Mouse (Mus musculus) limb, embryonic 11.5 days (tissue): Measurements from ENCODE around the gene Mfn1. TPM values are rescaled to one million over a fixed set of nuclear protein-coding genes. Genes with fewer than 3 reads are reported as not detected.

Source experiments
- ATAC-seq: fragments of 200-750 bp; cut with Nextera tagmentation; 2 replicates; pipeline ENCODE4 v1.8.0; 2017; ENCODE audit warnings: low read depth; ENCODE audit not compliant: insufficient number of reproducible peaks, low FRiP score, low TSS enrichment
- DNase-seq: peaks from one replicate; pipeline ENCODE4 v3.0.0-alpha.2; 2015; ENCODE audit warnings: low spot score
- H3K27ac ChIP-seq: fragments of 300-500 bp; sonication (generic); replicated peaks from 2 replicates; pipeline ENCODE4 v1.5.1; 2014; ENCODE audit warnings: low read depth, mild to moderate bottlenecking, low read length
- H3K27me3 ChIP-seq: fragments of 300-500 bp; sonication (generic); 2 replicates; pipeline ENCODE4 v1.6.1; 2014; ENCODE audit warnings: mild to moderate bottlenecking, low read length, mixed read lengths; ENCODE audit not compliant: control insufficient read depth, insufficient read depth
- H3K36me3 ChIP-seq: fragments of 300-500 bp; sonication (generic); 2 replicates; pipeline ENCODE4 v1.6.1; 2014; ENCODE audit warnings: mild to moderate bottlenecking, low read length, moderate library complexity, mixed read lengths; ENCODE audit not compliant: control insufficient read depth, insufficient read depth
- H3K4me1 ChIP-seq: fragments of 300-500 bp; sonication (generic); 2 replicates; pipeline ENCODE4 v1.6.1; 2014; ENCODE audit warnings: low read length, mixed read lengths; ENCODE audit not compliant: control insufficient read depth, insufficient read depth
- H3K4me2 ChIP-seq: fragments of 300-500 bp; sonication (generic); 2 replicates; pipeline ENCODE4 v1.6.1; 2014; ENCODE audit warnings: low read depth, mild to moderate bottlenecking, moderate library complexity; ENCODE audit not compliant: severe bottlenecking
- H3K4me3 ChIP-seq: fragments of 300-500 bp; sonication (generic); 2 replicates; pipeline ENCODE4 v1.5.1; 2014; ENCODE audit warnings: low read depth, low read length
- H3K9ac ChIP-seq: fragments of 300-500 bp; sonication (generic); 2 replicates; pipeline ENCODE4 v1.6.1; 2014; ENCODE audit warnings: mild to moderate bottlenecking, low read length
- H3K9me3 ChIP-seq: fragments of 300-500 bp; sonication (generic); 2 replicates; pipeline ENCODE4 v1.6.1; 2016; ENCODE audit warnings: low read length; ENCODE audit not compliant: control insufficient read depth
- WGBS: fragments of 180-500 bp; shearing (Covaris S2); extraction: QIAGEN DNeasy Blood & Tissue Kit; methylation state at CpG from one replicate; pipeline ENCODE4 v1.1.7; 2014; 5-methylcytosine and 5-hydroxymethylcytosine counted together
- polyA plus RNA-seq: library from polyadenylated mRNA; unstranded; fragments of >200 nt; fragmentation: Nextera tagmentation; extraction: Ambion mirVana; gene quantifications from 2 replicates; pipeline ENCODE4 v1.2.1, GENCODE M21; 2014

The Mfn1 gene
- polyA plus RNA-seq, 1 experiment from 2014 or later = 28.3 TPM

- Histone ChIP-seq H3K36me3 (0 out of 2 replicates have a peak, but pooled peaks cover 2% of the 10 kb centered on the region), H3K27ac (no peak overlapping the region), H3K4me2 (peak overlapping the region; percentile 60), H3K4me1 (no peaks in the 10 kb centered on the region), H3K27me3 (no peaks in the 10 kb centered on the region), H3K9ac (no peak overlapping the region; the same call in 1 of the 2 replicates), H3K9me3 (no peaks in the 10 kb centered on the region), H3K4me3 (peak overlapping the region; percentile 83)
- 14% methylated on average over 5 of the region's 5 CpGs for WGBS
- ATAC-seq (no peak), DNase-seq (no peak)
Observed at GRCm38 (mm10) chr3:32530041-32530440, 776 bp downstream of the Mfn1 start.

- Histone ChIP-seq H3K27me3 (no peaks in the 10 kb centered on the region), H3K9me3 (no peaks in the 10 kb centered on the region), H3K4me2 (no peak overlapping the region), H3K4me1 (no peaks in the 10 kb centered on the region), H3K27ac (no peak overlapping the region), H3K36me3 (no peaks in the 10 kb centered on the region; the same call in 1 of the 2 replicates), H3K4me3 (no peak overlapping the region), H3K9ac (no peak overlapping the region)
- ATAC-seq = no peak
- WGBS = 71% methylated on average over 1 of the region's 1 CpGs
- no peak for DNase-seq
Observed at GRCm38 (mm10) chr3:32535692-32536091, 6.4 kb downstream of the Mfn1 start.

- Histone ChIP-seq H3K9me3 (no peaks in the 10 kb centered on the region), H3K36me3 (no peaks in the 10 kb centered on the region; the same call in 1 of the 2 replicates), H3K4me3 (no peak overlapping the region), H3K4me2 (no peak overlapping the region), H3K27me3 (no peaks in the 10 kb centered on the region), H3K9ac (no peak overlapping the region), H3K27ac (no peak overlapping the region), H3K4me1 (no peaks in the 10 kb centered on the region)
- WGBS = 88% methylated on average over 1 of the region's 1 CpGs
- ATAC-seq (no peak), DNase-seq (no peak)
Observed at GRCm38 (mm10) chr3:32537556-32537955, 8.3 kb downstream of the Mfn1 start.

- Histone ChIP-seq H3K27me3 (no peaks in the 10 kb centered on the region), H3K9me3 (no peaks in the 10 kb centered on the region), H3K27ac (no peak overlapping the region), H3K4me3 (no peak overlapping the region), H3K4me1 (no peaks in the 10 kb centered on the region), H3K4me2 (no peak overlapping the region), H3K36me3 (no peaks in the 10 kb centered on the region; the same call in 1 of the 2 replicates), H3K9ac (no peak overlapping the region)
- WGBS = 89% methylated on average over 5 of the region's 5 CpGs
- DNase-seq = no peak
- no peak for ATAC-seq
Observed at GRCm38 (mm10) chr3:32538091-32538490, 8.8 kb downstream of the Mfn1 start.

- 100% methylated on average over 1 of the region's 1 CpGs for WGBS
- no peaks in the 10 kb centered on the region for H3K27me3 ChIP-seq
- H3K4me2 ChIP-seq = no peak overlapping the region
- DNase-seq (no peak), ATAC-seq (no peak)
- H3K4me3 ChIP-seq = no peak overlapping the region
- no peaks in the 10 kb centered on the region for H3K9me3 ChIP-seq
- no peak overlapping the region for H3K27ac ChIP-seq
- H3K4me1 ChIP-seq = no peaks in the 10 kb centered on the region
- H3K36me3 ChIP-seq = no peaks in the 10 kb centered on the region; the same call in 1 of the 2 replicates
- H3K9ac ChIP-seq = no peak overlapping the region
Observed at GRCm38 (mm10) chr3:32553061-32553460, 23.8 kb downstream of the Mfn1 start.

GRCm38 (mm10) chr3:32563401-32563800 lies 34.1 kb downstream of the Mfn1 start:
- Histone ChIP-seq H3K9me3 (no peaks in the 10 kb centered on the region), H3K4me2 (no peak overlapping the region), H3K36me3 (peaks cover 8% of the 10 kb centered on the region), H3K4me1 (no peaks in the 10 kb centered on the region), H3K4me3 (no peak overlapping the region), H3K9ac (no peak overlapping the region), H3K27ac (no peak overlapping the region), H3K27me3 (no peaks in the 10 kb centered on the region)
- DNase-seq = no peak
- WGBS = 95% methylated on average over 6 of the region's 6 CpGs
- no peak for ATAC-seq

GRCm38 (mm10) chr3:32573086-32573485 lies 43.8 kb downstream of the Mfn1 start:
- peaks cover 4% of the 10 kb centered on the region; the same call in 1 of the 2 replicates for H3K36me3 ChIP-seq
- H3K4me3 ChIP-seq = no peak overlapping the region
- no peak for DNase-seq
- no peak overlapping the region for H3K4me2 ChIP-seq
- ATAC-seq = no peak
- H3K4me1 ChIP-seq = no peaks in the 10 kb centered on the region
- no peaks in the 10 kb centered on the region for H3K27me3 ChIP-seq
- no peak overlapping the region for H3K27ac ChIP-seq
- no peaks in the 10 kb centered on the region for H3K9me3 ChIP-seq
- 93% methylated on average over 2 of the region's 2 CpGs for WGBS
- no peak overlapping the region for H3K9ac ChIP-seq

- H3K4me1 ChIP-seq = no peaks in the 10 kb centered on the region
- no peak for ATAC-seq
- no peak for DNase-seq
- H3K9ac ChIP-seq = no peak overlapping the region
- H3K36me3 ChIP-seq = no peaks in the 10 kb centered on the region; the same call in 1 of the 2 replicates
- no peak overlapping the region for H3K27ac ChIP-seq
- WGBS = 83% methylated on average over 9 of the region's 9 CpGs
- H3K27me3 ChIP-seq = no peaks in the 10 kb centered on the region
- H3K9me3 ChIP-seq = no peaks in the 10 kb centered on the region
- H3K4me3 ChIP-seq = no peak overlapping the region
- no peak overlapping the region for H3K4me2 ChIP-seq
Observed at GRCm38 (mm10) chr3:32573881-32574280, 44.6 kb downstream of the Mfn1 start.

- H3K9ac ChIP-seq = no peak overlapping the region
- no peaks in the 10 kb centered on the region for H3K9me3 ChIP-seq
- no peak overlapping the region for H3K4me3 ChIP-seq
- ATAC-seq = no peak
- no peaks in the 10 kb centered on the region for H3K4me1 ChIP-seq
- no peaks in the 10 kb centered on the region for H3K36me3 ChIP-seq
- no peak overlapping the region for H3K27ac ChIP-seq
- 98% methylated on average over 3 of the region's 3 CpGs for WGBS
- no peak overlapping the region for H3K4me2 ChIP-seq
- no peak for DNase-seq
- no peaks in the 10 kb centered on the region for H3K27me3 ChIP-seq
Observed at GRCm38 (mm10) chr3:32575151-32575550, 45.9 kb downstream of the Mfn1 start.
